Mouse (Mus musculus) T-helper 17 cell (primary cell): Measurements from ENCODE around the gene Lao1.
"Not testable (repeated sequence)": the region's sequence is repeated elsewhere in the genome, so short reads cannot be mapped to it uniquely, and the experiment has no call there.

Source experiments
- in situ Hi-C, 2 experiments: fragments of 300-600 bp; cut with MboI, MseI; formaldehyde crosslinking; loops; 1 replicate in 1 of 2; 2 replicates in 1 of 2; pipeline ENCODE4 v1.15.1; 2025; ENCODE audit warnings: high pct_unique_total_duplicates in 2 of 2

The Lao1 gene

DNA sequence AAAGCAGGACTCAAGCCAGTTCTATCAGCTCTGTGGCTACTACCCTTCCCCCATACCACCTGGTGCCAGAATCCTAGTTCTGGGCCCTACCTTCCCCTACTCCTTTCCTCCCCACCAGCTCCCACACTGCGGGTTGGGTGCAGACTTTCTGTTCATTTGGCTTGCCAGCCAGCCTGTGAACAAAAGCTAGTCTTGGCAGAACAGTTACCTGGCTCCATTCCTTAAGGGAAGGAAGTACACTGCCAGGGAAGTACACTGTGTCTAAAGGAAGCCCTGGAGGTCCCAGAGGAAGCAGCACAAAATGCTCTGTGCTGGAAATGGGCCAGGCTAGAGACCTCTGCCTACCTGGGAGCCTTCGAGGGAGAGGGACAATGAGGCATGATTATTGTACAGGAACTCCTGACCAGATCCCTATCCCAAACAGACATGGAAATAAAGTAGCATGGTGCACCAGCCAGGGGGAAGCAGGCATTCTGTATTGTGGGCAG is at the start of gene Lao1:
TSS of gene Lao1 (plus strand) at position 438 of the 488 bp plus-strand sequence.
- in situ Hi-C loops: no loop called here

DNA sequence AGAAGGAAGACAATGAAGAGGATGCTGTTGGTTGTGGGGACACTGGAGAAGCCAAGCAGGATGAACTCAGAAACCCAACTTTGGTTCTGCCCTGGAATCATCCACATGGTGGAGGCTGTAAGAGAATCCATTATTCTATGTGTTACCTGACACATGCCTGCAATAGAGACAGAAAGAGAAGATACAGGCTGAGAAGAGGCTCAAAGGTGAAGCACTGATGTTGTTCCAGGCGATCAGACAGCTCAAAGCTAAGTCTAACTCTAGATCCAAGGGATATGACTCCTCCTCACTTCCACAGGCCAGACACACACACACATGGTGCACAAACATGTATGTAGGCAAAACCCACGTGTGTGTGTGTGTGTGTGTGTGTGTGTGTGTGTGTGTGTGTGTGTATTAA is 44.0 kb upstream of the Lao1 start, which contains the start of gene Olfr1329:
TSS of gene Olfr1329 (minus strand) at position 101 of the 400 bp plus-strand sequence.
- in situ Hi-C loops: not testable (repeated sequence)

DNA sequence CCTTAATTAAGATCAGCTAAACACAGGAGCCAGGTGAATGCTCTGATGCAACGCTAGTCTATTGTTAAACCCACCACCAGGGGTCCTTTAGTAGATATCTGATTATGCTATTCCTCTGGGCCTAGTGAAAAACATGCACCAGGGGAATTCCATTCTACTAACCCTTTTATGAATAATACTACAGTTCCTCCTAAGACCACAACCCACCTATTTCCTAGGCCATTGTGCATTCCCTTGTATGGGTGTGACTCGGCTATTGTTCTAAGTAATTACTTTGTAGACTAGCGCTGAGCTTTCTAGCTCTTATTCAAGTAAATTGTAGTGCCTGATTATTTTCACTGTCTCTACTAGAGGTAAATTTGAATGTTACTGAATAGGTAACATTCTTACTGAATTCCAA is 30.1 kb upstream of the Lao1 start:
- in situ Hi-C loops: loop anchor here in 1 of 2 experiments (25.0 kb wide), 1 partner anchor 1169 kb away; the partner anchor contains the start of gene Klf17

DNA sequence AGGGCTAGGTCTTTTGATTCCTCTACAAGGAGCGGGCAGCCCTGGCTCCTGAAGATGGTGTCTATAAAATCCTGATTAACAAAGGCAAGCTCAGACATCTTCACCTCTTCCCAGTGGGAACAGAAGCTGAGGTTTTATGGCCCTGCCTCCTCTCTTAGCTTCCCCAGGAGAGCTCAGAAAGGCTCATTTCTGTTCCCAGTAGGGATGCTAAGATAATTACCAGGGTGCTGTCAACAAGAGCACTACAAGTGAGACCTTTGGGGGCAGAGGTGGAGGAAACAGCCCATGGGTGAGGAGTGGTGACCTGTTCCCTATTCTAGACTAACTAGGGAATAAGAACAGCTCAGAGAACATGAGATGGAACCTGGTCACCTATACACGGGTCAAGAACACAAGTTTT is 22.9 kb upstream of the Lao1 start, which contains the start of gene Olfr1328:
TSS of gene Olfr1328 (minus strand) at position 101 of the 400 bp plus-strand sequence.
- in situ Hi-C loops: loop anchor here in 1 of 2 experiments (25.0 kb wide), 1 partner anchor 1176 kb away; the partner anchor contains the start of gene Klf17

DNA sequence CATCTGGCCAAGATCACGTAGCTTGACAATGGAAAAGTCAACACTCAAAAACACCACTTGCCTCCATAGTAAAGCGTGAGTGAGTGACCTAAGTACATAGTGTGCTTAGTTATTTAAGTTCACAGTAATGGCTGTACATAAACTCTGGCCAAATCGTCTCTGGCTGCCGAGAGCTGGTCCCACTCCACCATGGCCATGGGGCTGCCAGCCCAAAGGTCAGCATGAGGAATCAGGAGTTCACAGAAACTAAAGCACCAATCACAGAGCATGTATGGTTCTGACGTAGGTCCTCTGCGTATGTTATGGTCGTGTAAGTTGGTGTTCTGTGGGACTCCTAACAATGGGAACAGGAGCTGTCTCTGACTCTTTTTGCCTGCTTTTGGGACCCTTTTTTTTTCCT is 2.6 kb upstream of the Lao1 start:
- in situ Hi-C loops: loop anchor here in 1 of 2 experiments (10.0 kb wide), 1 partner anchor 394 kb away; no protein-coding TSS in a partner anchor

DNA sequence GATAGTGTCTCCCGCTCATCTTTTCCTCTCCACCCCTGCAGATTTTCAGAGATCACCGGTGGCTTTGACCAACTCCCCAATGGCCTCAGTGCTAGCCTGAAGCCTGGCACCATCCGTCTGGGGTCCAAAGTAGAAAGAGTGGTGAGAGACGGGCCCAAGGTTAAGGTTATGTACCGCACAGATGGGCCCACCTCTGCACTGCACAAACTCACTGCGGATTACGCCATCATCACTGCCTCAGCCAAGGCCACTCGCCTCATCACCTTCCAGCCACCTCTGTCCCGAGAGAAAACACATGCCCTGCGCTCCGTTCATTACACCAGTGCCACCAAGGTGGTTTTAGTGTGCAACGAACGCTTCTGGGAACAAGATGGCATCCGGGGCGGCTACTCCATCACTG is 6.3 kb downstream of the Lao1 start:
- in situ Hi-C loops: no loop called here

DNA sequence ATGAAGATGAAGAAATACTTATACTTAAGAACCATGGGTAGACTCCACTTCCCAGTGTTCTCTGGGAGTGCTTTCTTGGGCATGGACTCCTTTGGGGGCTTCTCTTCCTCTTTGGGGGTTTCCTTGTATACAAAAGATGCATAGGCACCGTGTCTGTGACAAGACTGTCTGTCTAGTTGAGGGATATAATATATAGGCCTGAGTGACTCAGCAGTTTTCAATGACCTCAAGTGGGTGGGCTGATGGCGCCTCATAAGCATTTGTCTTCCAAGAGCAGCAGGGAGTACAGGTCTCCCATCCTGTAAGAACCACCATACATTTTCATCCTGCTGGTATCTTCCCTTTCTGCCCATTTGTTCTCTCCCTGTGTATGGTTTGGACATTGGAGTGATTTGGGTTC is 11.9 kb downstream of the Lao1 start:
- in situ Hi-C loops: no loop called here

DNA sequence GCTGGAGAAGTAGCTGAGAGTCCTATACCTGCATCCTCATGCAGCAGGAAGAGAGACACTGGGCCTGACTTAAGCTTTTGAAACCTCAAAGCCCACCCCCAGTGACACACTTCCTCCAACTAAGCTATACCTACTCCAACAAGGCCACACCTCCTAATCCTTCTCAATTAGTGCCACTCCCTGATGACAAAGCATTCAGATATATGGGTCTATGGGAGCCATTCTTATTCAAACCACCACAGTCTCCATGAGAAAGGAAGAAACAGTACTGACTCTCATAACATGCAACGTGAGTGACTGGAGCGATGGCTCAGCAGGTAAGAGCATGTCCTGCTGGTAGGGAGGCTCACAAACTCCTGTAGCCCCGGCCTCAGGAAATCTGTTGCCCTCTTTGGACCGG is 23.9 kb downstream of the Lao1 start:
- in situ Hi-C loops: no loop called here

DNA sequence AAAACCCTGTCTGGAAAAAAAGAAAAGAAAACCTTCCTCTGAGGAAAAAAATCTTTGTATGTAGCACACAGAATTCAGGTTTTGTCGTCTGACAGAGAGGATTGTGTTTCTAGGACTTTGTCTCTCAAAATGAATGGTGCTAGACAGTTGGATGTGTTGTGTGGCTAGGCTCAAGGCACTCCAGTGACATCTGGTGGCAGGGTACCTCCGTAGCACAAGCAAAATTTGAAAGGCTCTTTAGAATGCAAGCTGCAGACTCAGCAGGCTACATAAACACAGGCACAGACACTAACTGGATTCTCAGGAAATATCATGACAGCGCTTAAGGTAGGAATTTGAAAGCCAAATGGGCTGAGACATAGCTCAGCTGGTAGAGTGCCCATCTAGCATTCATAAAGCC is 27.2 kb downstream of the Lao1 start:
- in situ Hi-C loops: no loop called here

DNA sequence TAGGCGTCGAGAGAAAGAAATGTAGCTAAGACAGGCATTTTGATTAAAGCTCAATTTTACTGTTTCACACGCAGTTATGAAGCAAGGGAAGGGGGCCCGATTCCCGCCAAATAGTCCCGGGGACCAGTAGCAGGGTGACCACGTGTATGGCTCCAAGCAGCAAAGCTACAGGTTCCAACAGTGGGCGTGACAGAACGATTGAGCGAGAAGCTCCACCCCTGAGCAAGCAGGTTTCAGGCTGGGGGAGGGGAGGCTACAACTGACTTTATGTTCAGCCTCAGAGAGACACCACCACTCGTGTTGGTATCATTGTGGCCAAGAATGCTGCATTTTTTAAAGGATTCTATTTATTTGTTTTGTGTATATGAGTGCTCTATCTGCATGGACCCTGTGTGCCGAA is 28.0 kb downstream of the Lao1 start:
- in situ Hi-C loops: no loop called here

DNA sequence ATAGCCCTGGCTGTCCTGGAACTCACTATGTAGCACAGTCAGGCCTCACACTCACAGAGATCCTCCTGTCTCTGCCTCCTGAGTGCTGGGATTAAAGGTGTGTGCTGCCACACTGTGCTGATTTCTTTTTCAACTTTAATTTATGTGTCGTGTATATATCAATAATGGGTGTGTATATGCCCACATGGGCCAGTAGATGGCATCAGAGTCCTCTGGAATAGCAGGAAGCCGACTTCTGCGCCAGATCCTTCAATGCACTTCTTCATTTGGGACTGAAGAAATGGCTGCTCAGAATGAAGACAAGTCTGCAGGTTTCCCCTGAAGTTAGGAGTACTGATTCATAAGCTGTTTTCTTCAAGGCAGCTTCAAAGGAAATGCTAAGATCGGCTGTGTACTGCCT is 30.4 kb downstream of the Lao1 start:
- in situ Hi-C loops: no loop called here

DNA sequence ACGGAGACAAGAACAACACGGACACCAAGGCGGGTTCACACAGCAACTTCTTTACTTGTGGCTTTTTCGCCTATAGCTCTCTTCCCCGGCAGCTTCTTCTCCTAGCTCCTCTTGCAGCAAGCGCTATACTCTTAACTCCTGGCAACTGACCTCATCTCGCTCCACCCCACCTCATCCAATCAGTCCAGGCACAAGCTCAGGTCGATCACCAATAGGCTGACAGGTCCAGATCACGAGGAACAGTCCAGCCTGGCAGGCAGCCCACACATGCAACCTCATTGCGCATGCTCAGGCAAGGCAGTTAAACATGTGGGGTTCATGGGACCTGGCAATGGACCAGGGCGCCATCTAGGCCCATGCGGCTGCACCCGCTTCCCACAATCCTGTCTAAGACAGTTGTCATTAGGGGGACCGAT is 35.8 kb downstream of the Lao1 start:
- in situ Hi-C loops: no loop called here

DNA sequence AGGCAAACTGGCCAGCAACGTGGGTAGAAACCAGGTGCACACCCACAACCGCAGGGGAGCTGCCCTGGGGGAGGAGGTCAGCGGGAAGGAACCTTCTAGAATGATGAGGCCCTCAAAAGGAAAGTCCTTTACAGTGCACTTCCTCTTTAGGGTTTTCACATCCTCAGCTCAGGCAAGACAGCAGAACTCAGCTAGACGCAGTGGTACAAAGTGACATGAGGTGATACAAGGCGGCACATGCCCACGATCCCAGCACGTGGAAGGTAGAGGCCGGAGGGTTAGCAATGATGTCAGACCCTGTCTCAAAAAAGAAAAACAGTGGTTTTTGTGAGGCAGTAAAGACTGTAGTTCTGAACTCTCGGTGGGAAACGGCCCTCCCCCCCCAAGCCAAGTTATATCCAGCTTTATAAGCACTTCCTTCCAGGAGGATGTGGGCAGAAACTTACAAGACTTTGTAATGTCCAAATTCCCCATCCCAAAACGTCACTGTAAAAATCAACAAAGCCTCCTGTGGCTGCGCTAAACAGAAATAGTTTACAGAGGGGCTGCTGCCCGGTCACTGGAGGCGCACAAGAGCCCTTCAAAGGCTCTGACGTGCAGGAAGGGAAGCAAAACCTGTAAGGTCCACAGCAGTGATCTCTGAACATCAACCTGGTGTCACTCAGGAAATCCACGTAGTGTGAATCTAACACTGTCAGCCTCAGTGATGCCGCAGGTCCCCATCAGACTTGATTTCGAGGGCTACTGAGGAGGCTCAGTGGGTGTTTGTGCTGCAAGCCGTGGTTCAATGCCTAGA is 38.5 kb downstream of the Lao1 start:
- in situ Hi-C loops: no loop called here

DNA sequence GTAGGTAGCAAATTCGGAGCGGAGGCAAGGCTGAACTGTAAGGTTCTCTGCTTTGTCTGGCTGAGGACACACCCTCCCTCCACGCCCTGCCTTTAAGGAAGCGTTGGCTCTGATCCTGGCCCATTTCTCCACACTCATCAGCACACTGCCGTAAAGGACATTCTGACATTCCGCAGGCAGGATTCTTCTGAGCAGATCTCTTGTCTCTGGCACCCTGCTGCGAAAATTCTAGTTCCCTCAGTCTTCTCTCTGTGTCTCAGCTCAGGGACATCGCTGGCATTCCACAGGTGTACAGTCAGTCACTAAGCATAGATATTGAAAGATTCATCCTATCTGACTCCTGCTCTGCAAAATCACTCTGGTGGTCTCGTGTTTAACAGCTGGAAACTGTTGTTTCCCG is 40.3 kb downstream of the Lao1 start:
- in situ Hi-C loops: no loop called here

DNA sequence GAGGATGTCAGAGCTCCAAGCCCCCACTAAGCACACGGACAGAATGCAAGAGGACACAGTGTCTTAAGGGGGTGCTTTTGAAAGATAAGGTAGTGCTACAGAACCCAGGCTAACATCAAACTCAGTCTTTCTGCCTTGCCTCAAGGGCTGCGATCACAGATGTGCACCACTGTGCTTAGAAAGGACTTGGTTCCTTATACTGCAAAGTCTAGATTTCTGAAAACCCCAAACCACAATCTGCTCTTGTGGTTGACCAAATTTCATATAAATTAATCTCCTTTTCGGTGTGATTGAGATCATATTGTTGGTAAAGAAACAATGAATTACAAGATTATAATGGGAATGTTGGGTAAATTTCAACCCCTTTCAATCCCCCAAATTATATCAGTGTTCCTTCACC is 41.1 kb downstream of the Lao1 start:
- in situ Hi-C loops: no loop called here

DNA sequence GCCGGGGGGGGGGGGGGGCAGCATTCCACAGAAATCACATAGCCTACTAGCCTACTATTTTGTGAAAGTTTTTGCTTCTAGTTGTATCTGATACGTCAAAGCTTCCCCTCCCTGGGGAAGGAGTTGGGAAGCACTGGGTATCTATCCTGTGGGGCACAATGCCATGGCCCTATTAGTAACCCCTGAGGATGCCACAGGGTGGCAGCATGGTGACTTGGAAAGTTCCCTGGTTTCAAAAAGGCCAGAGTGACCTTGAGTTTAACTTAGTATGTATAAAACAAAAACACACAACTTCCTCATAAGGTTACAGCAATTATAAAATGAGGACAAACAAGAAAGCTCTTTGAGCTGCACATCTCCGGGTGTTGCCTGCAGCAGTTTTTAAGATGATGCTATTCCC is 42.8 kb downstream of the Lao1 start:
- in situ Hi-C loops: no loop called here

DNA sequence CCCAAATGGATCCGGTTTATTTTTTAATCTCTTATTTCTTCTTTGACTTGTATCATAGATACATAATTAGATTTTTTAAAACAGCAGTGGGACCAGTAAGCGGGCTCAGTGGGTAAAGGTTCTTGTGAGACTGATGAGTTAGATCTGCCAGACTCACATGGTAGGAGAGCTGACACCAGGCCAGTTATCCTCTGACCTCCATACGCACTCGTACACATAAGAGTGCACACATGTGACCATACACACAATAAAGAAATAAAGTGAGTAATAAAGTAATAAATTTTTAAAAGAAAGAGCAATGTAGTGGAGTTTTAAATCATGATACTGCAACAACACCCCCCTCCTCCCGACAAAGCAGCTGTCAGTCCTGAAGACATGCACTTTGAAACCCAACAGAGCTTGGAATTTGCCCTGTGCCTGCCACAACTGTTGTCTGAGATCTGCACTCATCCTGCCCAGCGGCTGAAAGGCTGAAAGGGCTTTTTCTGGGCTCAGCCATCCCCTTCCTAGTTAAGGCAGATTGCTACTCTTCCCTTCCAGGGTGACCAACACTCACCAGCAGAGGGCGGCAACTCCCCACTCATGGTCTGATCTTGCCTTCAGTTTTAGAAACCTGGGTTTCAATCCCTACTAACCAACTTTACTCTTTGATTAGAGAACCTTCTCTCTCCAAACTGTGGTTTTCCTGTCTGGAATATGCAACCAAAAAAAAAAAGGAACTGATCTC is 43.4 kb downstream of the Lao1 start:
- in situ Hi-C loops: loop anchor here (5.0 kb wide), 1 partner anchor 163 kb away; no protein-coding TSS in a partner anchor

DNA sequence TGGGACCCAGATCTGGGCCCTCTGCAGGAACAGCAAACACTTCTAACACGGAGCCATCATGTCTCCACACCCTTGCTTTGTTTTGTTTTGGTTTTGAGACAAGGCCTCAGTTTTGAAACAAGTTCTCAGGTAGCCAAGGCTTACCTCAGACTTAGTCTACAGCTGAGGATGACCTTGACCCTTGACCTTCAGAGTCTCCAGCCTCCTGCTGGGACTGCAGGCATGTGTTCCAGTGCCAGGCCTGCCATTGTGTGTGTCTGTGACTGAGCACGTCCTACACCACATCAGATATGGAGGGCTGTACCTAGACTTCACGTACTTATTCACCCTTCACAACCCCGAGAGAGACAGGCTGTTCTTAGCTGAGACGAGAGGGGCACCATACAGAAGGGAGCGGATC is 46.2 kb downstream of the Lao1 start:
- in situ Hi-C loops: loop anchor here (5.0 kb wide), 1 partner anchor 160 kb away; no protein-coding TSS in a partner anchor

DNA sequence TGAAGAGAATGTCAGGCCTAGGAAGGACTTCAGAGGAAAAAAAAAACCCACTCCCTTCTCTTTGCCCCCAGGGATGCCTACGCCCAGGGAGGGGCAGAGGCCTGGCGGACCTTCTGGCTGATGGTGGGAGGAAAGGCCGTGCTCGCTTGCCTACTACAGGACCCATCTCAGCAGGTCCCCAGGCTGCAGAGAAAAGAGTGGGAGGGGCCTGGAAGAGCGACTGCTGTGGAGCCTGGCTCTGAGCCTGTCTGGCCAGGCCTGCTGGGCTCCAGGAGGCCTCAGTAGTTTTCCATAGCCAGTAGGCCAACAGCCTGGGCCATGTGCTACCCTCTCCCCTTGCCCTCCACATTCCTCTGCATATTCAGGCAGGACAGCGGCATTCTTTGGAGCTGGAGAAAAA is 47.1 kb downstream of the Lao1 start:
- in situ Hi-C loops: loop anchor here (5.0 kb wide), 1 partner anchor 159 kb away; no protein-coding TSS in a partner anchor

DNA sequence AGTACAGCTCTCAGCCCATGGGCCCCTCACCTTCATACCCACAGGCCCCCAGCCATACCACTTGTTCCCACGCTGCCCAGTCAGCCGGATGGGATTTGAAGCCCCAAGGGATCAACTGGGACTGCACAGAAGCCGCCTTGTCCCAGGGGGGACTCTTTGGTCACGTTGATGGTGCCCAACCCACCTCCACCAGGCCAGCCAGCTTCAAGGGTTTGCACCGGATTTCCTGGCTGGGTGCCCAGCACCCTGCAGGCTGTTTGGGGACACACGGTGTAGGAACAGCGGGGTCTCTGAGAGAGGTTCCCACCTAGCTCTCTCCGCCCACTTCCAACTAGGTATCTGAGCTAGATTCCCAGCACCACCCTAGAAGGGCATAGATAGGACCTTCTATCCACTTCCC is 48.4 kb downstream of the Lao1 start:
- in situ Hi-C loops: loop anchor here (5.0 kb wide), 1 partner anchor 157 kb away; no protein-coding TSS in a partner anchor

DNA sequence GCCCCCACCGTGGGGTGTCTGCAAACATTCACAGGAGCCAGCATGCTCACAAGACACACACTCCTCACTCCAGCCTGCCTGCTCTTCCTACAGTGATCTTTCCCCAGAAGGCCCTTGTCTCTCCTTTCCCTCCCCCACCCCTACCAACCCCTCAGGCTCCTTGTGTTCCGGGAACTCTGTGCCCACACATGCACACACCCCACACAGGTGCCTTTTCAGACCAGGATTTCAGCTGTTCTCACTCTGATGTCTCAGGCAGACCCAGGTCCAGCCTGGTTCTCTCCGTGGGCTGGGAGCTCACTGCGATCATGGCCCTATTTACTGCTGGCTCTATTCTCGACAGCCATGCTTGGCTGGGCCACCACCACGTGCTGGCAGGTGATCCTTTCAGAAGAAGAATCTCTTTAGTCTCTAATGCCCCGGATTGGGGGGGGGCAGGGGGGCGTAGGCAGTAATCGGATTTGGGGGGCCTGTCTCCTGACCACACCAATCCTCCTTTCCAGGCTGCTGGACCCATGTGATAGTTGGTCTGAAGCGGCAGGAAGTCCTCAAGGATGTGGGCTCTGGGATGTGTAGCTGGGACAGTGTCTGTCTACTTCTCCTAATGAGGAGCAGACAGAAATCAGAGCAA is 49.8 kb downstream of the Lao1 start:
- in situ Hi-C loops: no loop called here

DNA sequence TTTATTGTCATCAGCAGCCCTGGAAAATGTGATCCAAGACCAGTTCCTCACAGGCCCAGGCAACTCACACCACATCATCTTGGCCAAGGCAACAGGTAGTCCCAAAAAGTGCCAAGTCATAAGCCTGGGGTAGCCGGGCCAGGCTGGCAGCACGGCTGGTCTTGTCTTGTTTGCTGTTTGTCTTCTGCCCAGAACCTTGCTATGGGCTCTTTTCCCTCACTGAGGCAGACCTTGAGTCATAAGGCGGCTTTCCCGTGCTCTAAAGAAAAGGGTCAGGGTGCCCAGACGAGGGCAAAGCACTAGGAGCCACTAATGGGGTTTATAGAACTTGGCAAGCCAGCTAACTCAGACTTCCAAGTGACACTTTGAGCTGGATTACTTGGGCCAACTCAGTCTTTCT is 51.7 kb downstream of the Lao1 start:
- in situ Hi-C loops: no loop called here
